Mouse (Mus musculus): ENCODE data around the gene 1110004F10Rik. TPM values are rescaled to one million over a fixed set of nuclear protein-coding genes. Genes with fewer than 3 reads are reported as not detected.

1110004F10Rik gene
- total and polyA plus RNA-seq, 3 experiments, result 158 to 182 TPM; not detected in 1

GRCm38 (mm10) chr7:116039538-116040466 lies 605 bp downstream of the 1110004F10Rik start:
- H3K36me3 ChIP-seq (ENCODE audit: control insufficient read depth in 1 of 2, insufficient read depth in 2 of 2, low read length in 2 of 2), result no peaks in the 10 kb centered on the region
- no peak overlapping the region for H3K27ac ChIP-seq (ENCODE audit: control insufficient read depth, low read depth, low read length)
- no peaks in the 10 kb centered on the region for H3K79me2 ChIP-seq (ENCODE audit: control insufficient read depth, insufficient read depth, low read length, poor library complexity)
- peaks cover 3 to 10% of the 10 kb centered on the region in 2 experiments for H3K27me3 ChIP-seq (ENCODE audit: control insufficient read depth in 1 of 2, insufficient read depth in 2 of 2, low read length in 2 of 2)
- DNase-seq (ENCODE audit: low read depth, low spot score), result peak; percentile 84
- H3K4me1 ChIP-seq (ENCODE audit: control insufficient read depth in 1 of 2, insufficient read depth in 2 of 2, low read length in 2 of 2), result no peaks in the 10 kb centered on the region
- peak overlapping the region; percentile 37 for H3K9ac ChIP-seq (ENCODE audit: control insufficient read depth, low read depth, low read length, poor library complexity, severe bottlenecking)
- peak overlapping the region; percentile 64 to 71 for H3K4me3 ChIP-seq (ENCODE audit: control insufficient read depth in 1 of 2, insufficient read depth in 1 of 2, low read depth in 2 of 2, low read length in 2 of 2)
- no peaks in the 10 kb centered on the region for H3K9me3 ChIP-seq (replicated peaks; ENCODE audit: insufficient read depth, low read length)
- TF ChIP-seq RAD21 (IDR thresholded peaks at IDR 0.05; ENCODE audit: low read depth, low read length), result peak; percentile 96
- TF ChIP-seq SMC3 (IDR thresholded peaks at IDR 0.05; ENCODE audit: low read depth, low read length), result peak; percentile 88
- TF ChIP-seq ZNF384 (IDR thresholded peaks at IDR 0.05; ENCODE audit: low read depth, low read length), result no peak
- peak; percentile 77 to 94 (median 88) for TF ChIP-seq CTCF (IDR thresholded peaks at IDR 0.05 in 2 of 3, conservative IDR thresholded peaks at IDR 0.05 in 1 of 3; ENCODE audit: control insufficient read depth in 1 of 3, insufficient read depth in 1 of 3, low read depth in 2 of 3, low read length in 3 of 3, poor library complexity in 1 of 3, severe bottlenecking in 1 of 3)
- no peak for TF ChIP-seq CHD2 (IDR thresholded peaks at IDR 0.05; ENCODE audit: low read length)
- TF ChIP-seq TCF12 (IDR thresholded peaks at IDR 0.05; ENCODE audit: low read depth, low read length), result no peak
- no peak for TF ChIP-seq MEF2A (IDR thresholded peaks at IDR 0.05; ENCODE audit: extremely low read depth, insufficient replicate concordance, low read depth, low read length, poor library complexity, severe bottlenecking)
- TF ChIP-seq GATA1 (IDR thresholded peaks at IDR 0.05; ENCODE audit: low read depth, low read length), result no peak
- TF ChIP-seq MYC (IDR thresholded peaks at IDR 0.05; ENCODE audit: low read depth, low read length), result no peak
- TF ChIP-seq HCFC1 (IDR thresholded peaks at IDR 0.05; ENCODE audit: low read depth, low read length), result no peak
- TF ChIP-seq ZC3H11A (IDR thresholded peaks at IDR 0.05; ENCODE audit: low read depth, low read length), result peak; percentile 88
- TF ChIP-seq MXI1 (IDR thresholded peaks at IDR 0.05; ENCODE audit: low read depth, low read length), result 0 out of 2 replicates have a peak, but pooled peaks have one; percentile 24
- no peak for TF ChIP-seq MYB (IDR thresholded peaks at IDR 0.05; ENCODE audit: low read depth, low read length)
- TF ChIP-seq POLR2AphosphoS2 (IDR thresholded peaks at IDR 0.05; ENCODE audit: low read length), result no peak
- no peak for TF ChIP-seq RCOR1 (IDR thresholded peaks at IDR 0.05; ENCODE audit: low read depth, low read length)
- TF ChIP-seq SIN3A (IDR thresholded peaks at IDR 0.05; ENCODE audit: low read length), result peak; percentile 16; the same call in 1 of the 2 replicates
- TF ChIP-seq JUND (IDR thresholded peaks at IDR 0.05; ENCODE audit: low read depth, low read length), result no peak

GRCm38 (mm10) chr7:116040470-116041019 lies 1.3 kb downstream of the 1110004F10Rik start:
- Histone ChIP-seq H3K79me2 (ENCODE audit: control insufficient read depth, insufficient read depth, low read length, poor library complexity) (no peaks in the 10 kb centered on the region), H3K27ac (ENCODE audit: control insufficient read depth, low read depth, low read length) (no peak overlapping the region)

More at GRCm38 (mm10) chr7:116040470-116041019, 1.3 kb downstream of the 1110004F10Rik start:
- no peaks in the 10 kb centered on the region for H3K4me1 ChIP-seq (ENCODE audit: control insufficient read depth in 1 of 2, insufficient read depth in 2 of 2, low read length in 2 of 2)
- no peak overlapping the region for H3K9ac ChIP-seq (ENCODE audit: control insufficient read depth, low read depth, low read length, poor library complexity, severe bottlenecking)
- no peaks in the 10 kb centered on the region for H3K36me3 ChIP-seq (ENCODE audit: control insufficient read depth in 1 of 2, insufficient read depth in 2 of 2, low read length in 2 of 2)
- no peak overlapping the region for H3K4me3 ChIP-seq (ENCODE audit: control insufficient read depth in 1 of 2, insufficient read depth in 1 of 2, low read depth in 2 of 2, low read length in 2 of 2)
- H3K27me3 ChIP-seq (ENCODE audit: control insufficient read depth in 1 of 2, insufficient read depth in 2 of 2, low read length in 2 of 2), result peaks cover 4 to 10% of the 10 kb centered on the region in 2 experiments
- TF ChIP-seq NRF1 (IDR thresholded peaks at IDR 0.05; ENCODE audit: insufficient read depth, low read depth, low read length, poor library complexity, severe bottlenecking) (no peak), TAL1 (IDR thresholded peaks at IDR 0.05; ENCODE audit: low read length) (no peak), EP300 (IDR thresholded peaks at IDR 0.05; ENCODE audit: low read depth in 1 of 2, low read length in 2 of 2) (no peak), JUND (IDR thresholded peaks at IDR 0.05; ENCODE audit: low read depth, low read length) (no peak), POLR2AphosphoS2 (IDR thresholded peaks at IDR 0.05; ENCODE audit: low read length) (no peak), MAX (IDR thresholded peaks at IDR 0.05; ENCODE audit: low read length) (no peak), RAD21 (IDR thresholded peaks at IDR 0.05; ENCODE audit: low read depth, low read length) (no peak), ETS1 (IDR thresholded peaks at IDR 0.05; ENCODE audit: low read depth, low read length) (no peak), ELF1 (IDR thresholded peaks at IDR 0.05; ENCODE audit: low read depth, low read length) (no peak), USF1 (IDR thresholded peaks at IDR 0.05; ENCODE audit: low read depth, low read length) (no peak), KAT2A (conservative IDR thresholded peaks at IDR 0.05; ENCODE audit: low read depth, low read length) (no peak), MYC (IDR thresholded peaks at IDR 0.05; ENCODE audit: low read depth, low read length) (no peak), ZMIZ1 (IDR thresholded peaks at IDR 0.05; ENCODE audit: low read depth, low read length) (no peak)
- H3K9me3 ChIP-seq (replicated peaks; ENCODE audit: insufficient read depth, low read length), result no peaks in the 10 kb centered on the region
- peak; percentile 5 for DNase-seq (ENCODE audit: low read depth, low spot score)

Data from MEL (cell line).